Mouse (Mus musculus): ENCODE data around the gene Il27ra.

DNA sequence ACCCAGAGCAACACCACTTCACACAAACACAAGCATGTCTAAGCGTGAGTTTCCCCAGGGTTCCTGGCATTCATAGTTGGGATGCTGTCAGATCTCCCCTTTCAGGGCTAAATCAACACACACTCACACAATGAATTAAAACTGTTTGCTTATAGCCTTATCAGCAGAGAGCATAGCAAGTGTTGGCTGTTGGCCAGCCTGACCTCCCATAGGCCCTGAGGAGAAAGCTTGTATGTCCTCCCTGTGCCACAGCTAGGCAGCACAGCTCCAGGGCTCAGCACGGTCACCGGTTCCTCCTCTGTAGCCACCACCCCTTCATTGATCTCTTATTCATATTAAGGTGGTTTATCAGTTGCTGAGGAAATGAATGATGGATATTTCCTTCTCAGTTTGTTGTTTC lies 10.4 kb upstream of the Il27ra start:
- TF ChIP-seq EP300 (IDR thresholded peaks at IDR 0.05; ENCODE audit: low read depth) = no peak
- TF ChIP-seq CTCF (IDR thresholded peaks at IDR 0.05; ENCODE audit: low read depth) = no peak

Measured in liver, embryonic 14.5 days (tissue).